Mouse (Mus musculus): ENCODE data around the gene Megf6. TPM values are rescaled to one million over a fixed set of nuclear protein-coding genes. Genes with fewer than 3 reads are reported as not detected.

Megf6 gene
- total RNA-seq, 1 experiment from 2014 or later = not detected

- no peak for ATAC-seq (replicated peaks; ENCODE audit: low read depth, poor library complexity, severe bottlenecking)
Observed at GRCm38 (mm10) chr4:154157970-154158662, 12.4 kb upstream of the Megf6 start.

GRCm38 (mm10) chr4:154159002-154159401, 11.5 kb upstream of the Megf6 start:
- peak; percentile 57 for ATAC-seq (replicated peaks; ENCODE audit: low read depth, poor library complexity, severe bottlenecking)

GRCm38 (mm10) chr4:154159961-154160537, 10.5 kb upstream of the Megf6 start:
- ATAC-seq (replicated peaks; ENCODE audit: low read depth, poor library complexity, severe bottlenecking) = no peak

- peak; percentile 89 for ATAC-seq (replicated peaks; ENCODE audit: low read depth, poor library complexity, severe bottlenecking)
Observed at GRCm38 (mm10) chr4:154160538-154161390, 9.8 kb upstream of the Megf6 start, which contains the start of gene Tprgl. Gene Tprgl, minus strand, starts transcription at chr4:154160666.

GRCm38 (mm10) chr4:154163296-154163695, 7.2 kb upstream of the Megf6 start:
- ATAC-seq (replicated peaks; ENCODE audit: low read depth, poor library complexity, severe bottlenecking) = peak; percentile 31

GRCm38 (mm10) chr4:154167053-154167452, 3.5 kb upstream of the Megf6 start:
- no peak for ATAC-seq (replicated peaks; ENCODE audit: low read depth, poor library complexity, severe bottlenecking)

- 0 out of 2 replicates have a peak, but pooled peaks have one; percentile 16 for ATAC-seq (replicated peaks; ENCODE audit: low read depth, poor library complexity, severe bottlenecking)
Observed at GRCm38 (mm10) chr4:154170021-154170420, 509 bp upstream of the Megf6 start.

- ATAC-seq (replicated peaks; ENCODE audit: low read depth, poor library complexity, severe bottlenecking) = peak; percentile 40
Observed at GRCm38 (mm10) chr4:154171151-154171930, 811 bp downstream of the Megf6 start.

- ATAC-seq (replicated peaks; ENCODE audit: low read depth, poor library complexity, severe bottlenecking) = no peak
Observed at GRCm38 (mm10) chr4:154171931-154172604, 1.5 kb downstream of the Megf6 start.

- no peak for ATAC-seq (replicated peaks; ENCODE audit: low read depth, poor library complexity, severe bottlenecking)
Observed at GRCm38 (mm10) chr4:154177257-154177656, 6.7 kb downstream of the Megf6 start.

- no peak for ATAC-seq (replicated peaks; ENCODE audit: low read depth, poor library complexity, severe bottlenecking)
Observed at GRCm38 (mm10) chr4:154181001-154181400, 10.5 kb downstream of the Megf6 start.

- ATAC-seq (replicated peaks; ENCODE audit: low read depth, poor library complexity, severe bottlenecking) = no peak
Observed at GRCm38 (mm10) chr4:154183566-154183965, 13.0 kb downstream of the Megf6 start.

- no peak for ATAC-seq (replicated peaks; ENCODE audit: low read depth, poor library complexity, severe bottlenecking)
Observed at GRCm38 (mm10) chr4:154185001-154185400, 14.5 kb downstream of the Megf6 start.

GRCm38 (mm10) chr4:154186002-154186537, 15.5 kb downstream of the Megf6 start:
- ATAC-seq (replicated peaks; ENCODE audit: low read depth, poor library complexity, severe bottlenecking) = no peak

- peak; percentile 83 for ATAC-seq (replicated peaks; ENCODE audit: low read depth, poor library complexity, severe bottlenecking)
Observed at GRCm38 (mm10) chr4:154188948-154189347, 18.4 kb downstream of the Megf6 start.

- no peak for ATAC-seq (replicated peaks; ENCODE audit: low read depth, poor library complexity, severe bottlenecking)
Observed at GRCm38 (mm10) chr4:154197961-154198360, 27.4 kb downstream of the Megf6 start.

GRCm38 (mm10) chr4:154198377-154198961, 27.9 kb downstream of the Megf6 start:
- ATAC-seq (replicated peaks; ENCODE audit: low read depth, poor library complexity, severe bottlenecking) = no peak

GRCm38 (mm10) chr4:154201511-154201910, 31.0 kb downstream of the Megf6 start:
- no peak for ATAC-seq (replicated peaks; ENCODE audit: low read depth, poor library complexity, severe bottlenecking)

- no peak for ATAC-seq (replicated peaks; ENCODE audit: low read depth, poor library complexity, severe bottlenecking)
Observed at GRCm38 (mm10) chr4:154204532-154204931, 34.0 kb downstream of the Megf6 start.

Data from common myeloid progenitor, adult 5-6 weeks (primary cell).